Mouse (Mus musculus) bone marrow, adult 2 months (tissue): ENCODE results near the gene Otp. TPM values are rescaled to one million over a fixed set of nuclear protein-coding genes. Genes with fewer than 3 reads are reported as not detected.

ENCODE experiments used
- H3K27ac ChIP-seq: fragments of 200-500 bp; 2 replicates; pipeline ENCODE4 v1.5.1; 2012; ENCODE audit warnings: low read depth, mild to moderate bottlenecking, control low read depth, inconsistent platforms, low read length; ENCODE audit not compliant: control insufficient read depth, poor library complexity, insufficient read depth
- H3K4me1 ChIP-seq: fragments of 200-500 bp; 2 replicates; pipeline ENCODE4 v1.6.1; 2011; ENCODE audit warnings: low read length; ENCODE audit not compliant: control insufficient read depth, insufficient read depth
- H3K4me3 ChIP-seq: fragments of 200-500 bp; replicated peaks from 2 replicates; pipeline ENCODE3; 2011; ENCODE audit warnings: mild to moderate bottlenecking, low read depth, low read length, control low read depth; ENCODE audit not compliant: control insufficient read depth
- CTCF ChIP-seq: fragments of 200-500 bp; IDR thresholded peaks from 2 replicates; pipeline ENCODE4 v1.5.1; 2011; ENCODE audit warnings: low read length, control low read depth; ENCODE audit not compliant: control insufficient read depth, insufficient read depth
- POLR2A ChIP-seq: fragments of 200-500 bp; IDR thresholded peaks from 2 replicates; pipeline ENCODE4 v1.6.1; 2011; ENCODE audit warnings: low read depth, mild to moderate bottlenecking, control low read depth, low read length, borderline replicate concordance; ENCODE audit not compliant: control insufficient read depth
- WGBS: fragments of 180-500 bp; shearing (Covaris S2); methylation state at CpG from one replicate; pipeline ENCODE4 v1.1.7; 2018; 5-methylcytosine and 5-hydroxymethylcytosine counted together
- polyA plus RNA-seq: library from polyadenylated mRNA; stranded (reverse); fragments of >200 nt; gene quantifications from 2 replicates; pipeline ENCODE4 v1.2.4, GENCODE M21; 2011; ENCODE audit warnings: low replicate concordance; ENCODE audit not compliant: missing spikeins, insufficient read depth, insufficient read length

The Otp gene
- polyA plus RNA-seq, result not detected in 2 replicates

- Histone ChIP-seq H3K4me1 (no peaks in the 10 kb centered on the region), H3K4me3 (no peak within 1 kb of the TSS), H3K27ac (no peak within 1 kb of the TSS)
- 6% methylated on average over 30 of the region's 30 CpGs for WGBS
- TF ChIP-seq POLR2A (no peak), CTCF (no peak)
Measured at GRCm38 (mm10) chr13:94875396-94875880, at the start of gene Otp. Gene Otp (plus strand): TSS chr13:94875602.

GRCm38 (mm10) chr13:94826389-94826788 lies 49.0 kb upstream of the Otp start:
- Histone ChIP-seq H3K27ac (no peak overlapping the region), H3K4me3 (no peak overlapping the region), H3K4me1 (no peaks in the 10 kb centered on the region)
- WGBS, result 88% methylated on average over 5 of the region's 5 CpGs
- TF ChIP-seq CTCF (no peak), POLR2A (no peak)

- no peak overlapping the region for H3K27ac ChIP-seq
- H3K4me1 ChIP-seq, result no peaks in the 10 kb centered on the region
- TF ChIP-seq POLR2A, result no peak
- no peak for TF ChIP-seq CTCF
- H3K4me3 ChIP-seq, result no peak overlapping the region
- 69% methylated on average over 2 of the region's 2 CpGs for WGBS
Measured at GRCm38 (mm10) chr13:94826986-94827385, 48.4 kb upstream of the Otp start.

GRCm38 (mm10) chr13:94827847-94828246 lies 47.6 kb upstream of the Otp start:
- no peak for TF ChIP-seq POLR2A
- no peak for TF ChIP-seq CTCF
- 60% methylated on average over 2 of the region's 2 CpGs for WGBS
- no peak overlapping the region for H3K4me3 ChIP-seq
- no peak overlapping the region for H3K27ac ChIP-seq
- H3K4me1 ChIP-seq, result no peaks in the 10 kb centered on the region

DNA sequence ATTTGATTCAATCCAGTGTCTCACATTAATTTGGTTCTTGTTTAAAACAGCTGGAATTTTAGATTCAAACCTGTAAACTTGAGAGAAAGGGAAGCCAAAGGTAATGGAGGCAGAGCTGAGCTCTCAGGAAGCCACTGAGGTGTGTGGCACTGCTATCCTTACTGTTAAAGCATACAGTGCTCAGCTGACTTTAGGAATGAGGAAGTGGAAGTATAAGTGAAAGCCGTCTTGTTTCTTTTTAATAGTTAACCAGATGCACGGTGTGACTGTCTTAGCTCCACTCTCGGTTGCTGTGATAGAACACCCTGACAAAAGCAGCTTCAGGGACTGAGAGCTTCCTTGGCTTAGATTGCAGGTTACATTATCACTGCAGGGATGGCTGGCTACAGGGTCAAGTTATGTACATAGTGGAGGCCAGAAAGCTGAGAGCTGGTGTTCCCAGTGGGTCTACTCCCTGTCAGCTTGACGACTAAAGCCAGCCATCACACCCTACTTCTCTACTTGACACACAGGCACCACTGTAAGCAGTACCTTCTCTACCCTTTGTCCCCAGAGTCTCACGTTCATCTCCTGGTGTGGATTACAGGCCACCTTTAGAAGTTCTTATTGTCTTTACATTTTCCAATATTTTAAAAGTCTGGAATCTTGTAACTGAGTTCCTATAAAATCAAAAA lies 37.2 kb upstream of the Otp start:
- Histone ChIP-seq H3K27ac (no peak overlapping the region), H3K4me1 (peaks cover 2% of the 10 kb centered on the region; the same call in 1 of the 2 replicates), H3K4me3 (no peak overlapping the region)
- 42% methylated on average over 5 of the region's 5 CpGs for WGBS
- TF ChIP-seq POLR2A (no peak), CTCF (no peak)

- Histone ChIP-seq H3K27ac (no peak overlapping the region), H3K4me3 (no peak overlapping the region), H3K4me1 (peaks cover 2% of the 10 kb centered on the region; the same call in 1 of the 2 replicates)
- WGBS, result 85% methylated on average over 8 of the region's 8 CpGs
- TF ChIP-seq POLR2A (no peak), CTCF (no peak)
Measured at GRCm38 (mm10) chr13:94838756-94839337, 36.6 kb upstream of the Otp start.

DNA sequence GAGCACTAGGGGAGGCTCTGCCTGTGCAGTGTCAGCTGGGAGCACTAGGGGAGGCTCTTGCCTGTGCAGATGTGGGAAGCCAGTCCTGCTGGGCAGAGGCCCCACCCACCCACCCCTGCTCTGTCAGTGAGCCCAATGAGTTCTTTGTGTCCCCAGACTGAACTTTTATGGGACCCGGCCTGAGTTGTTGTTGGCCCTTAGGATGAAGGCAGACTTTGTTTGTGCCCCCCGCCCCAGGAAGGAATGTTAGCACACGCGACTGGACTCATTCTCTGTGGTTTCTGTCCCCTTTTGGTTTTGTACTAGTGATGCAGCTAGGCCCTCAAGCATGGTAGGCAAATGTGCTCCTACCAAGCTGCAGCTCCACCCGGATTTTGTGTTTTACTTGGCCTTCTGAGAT lies 32.2 kb upstream of the Otp start:
- Histone ChIP-seq H3K27ac (no peak overlapping the region), H3K4me3 (no peak overlapping the region), H3K4me1 (peaks cover under 1% of the 10 kb centered on the region; the same call in 1 of the 2 replicates)
- 91% methylated on average over 5 of the region's 5 CpGs for WGBS
- no peak for TF ChIP-seq POLR2A
- no peak for TF ChIP-seq CTCF

DNA sequence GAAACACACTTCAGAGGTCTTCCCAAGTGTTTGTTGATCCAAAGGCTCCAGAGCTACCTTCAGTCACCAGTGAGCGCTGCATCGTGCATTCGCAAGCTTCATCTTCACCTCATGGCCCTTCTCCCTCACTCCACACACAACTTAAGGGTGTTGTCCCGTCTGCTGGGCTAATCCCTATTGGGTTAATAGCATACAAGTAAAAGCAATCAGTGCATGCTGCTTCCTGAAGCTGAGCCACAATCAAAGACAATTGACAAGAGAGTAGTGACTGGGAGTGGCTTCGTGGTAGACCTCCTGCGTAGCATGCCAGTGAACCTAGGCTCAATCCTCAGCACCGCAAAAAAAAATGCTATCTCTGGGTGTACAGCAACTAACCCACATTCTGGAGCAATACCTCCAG lies 27.5 kb upstream of the Otp start:
- WGBS, result 80% methylated on average over 7 of the region's 7 CpGs
- Histone ChIP-seq H3K4me3 (no peak overlapping the region), H3K4me1 (no peaks in the 10 kb centered on the region), H3K27ac (no peak overlapping the region)
- TF ChIP-seq CTCF (no peak), POLR2A (no peak)
